ENCODE assay signal across 13 mouse cellular contexts in genomic region chr6:137764572-137765210, GRCm38 (mm10). TPM values are rescaled to one million over a fixed set of nuclear protein-coding genes. Genes with fewer than 3 reads are reported as not detected.
DNase-seq lines count a peak whose midpoint lies in the region; ATAC-seq lines count a peak whose summit lies in the region.
"Had no signal": no experiment of that assay in that cellular context is flagged by ENCODE, and none has a peak within 500 bp of the region (broad histone marks: within the 10 kb centered on the region; RNA-seq: fewer than 3 reads in every experiment).

No protein-coding gene starts in this region.

- H3K27ac ChIP-seq in kidney, embryonic 15.5 days, result peak overlapping the region; percentile 18; the same call in 1 of the 2 replicates
- H3K27ac ChIP-seq in embryonic facial prominence, embryonic 10.5 days (replicated peaks), result 0 out of 2 replicates have a peak overlapping the region, but pooled peaks have one; percentile 10
- H3K27ac ChIP-seq: left cerebral cortex, adult 2 months had no signal

- no peak for DNase-seq in kidney, adult 8-10 months
- DNase-seq in ZHBTc4 (ENCODE audit: low read depth, low spot score), result peak; percentile 43
- DNase-seq in embryonic facial prominence, embryonic 10.5 days (ENCODE audit: low spot score), result no peak
- peak; percentile 15 for DNase-seq in mesoderm, embryonic 11.5 days (ENCODE audit: low read depth, low spot score)
- DNase-seq in frontal cortex, postnatal 14 days (ENCODE audit: low spot score in 2 of 2), result no peak
- DNase-seq: cerebellum, postnatal 14 days; liver, postnatal 0 days; thymus, postnatal 14 days had no signal

- no peak overlapping the region for H3K9ac ChIP-seq in kidney, embryonic 15.5 days
- H3K9ac ChIP-seq: liver, postnatal 0 days had no signal

- WGBS in kidney, embryonic 15.5 days, result 40% methylated on average over 3 of the region's 3 CpGs
- 38% methylated on average over 3 of the region's 3 CpGs for WGBS in embryonic facial prominence, embryonic 10.5 days

- peak; percentile 59 for ATAC-seq in kidney, embryonic 15.5 days (replicated peaks; ENCODE audit: low FRiP score)
- ATAC-seq in megakaryocyte progenitor cell, adult 5-6 weeks (replicated peaks; ENCODE audit: poor library complexity), result no peak
- ATAC-seq: hindbrain, embryonic 16.5 days; liver, postnatal 0 days; Patski had no signal

- H3K27me3 ChIP-seq in kidney, embryonic 15.5 days, result no peaks in the 10 kb centered on the region
- no peaks in the 10 kb centered on the region for H3K27me3 ChIP-seq in embryonic facial prominence, embryonic 10.5 days (replicated peaks; ENCODE audit: low read depth, poor library complexity, severe bottlenecking)
- H3K27me3 ChIP-seq: Patski had no signal

- no peaks in the 10 kb centered on the region for H3K9me3 ChIP-seq in kidney, embryonic 15.5 days (replicated peaks)
- no peaks in the 10 kb centered on the region for H3K9me3 ChIP-seq in embryonic facial prominence, embryonic 10.5 days

- no peak overlapping the region for H3K4me3 ChIP-seq in kidney, embryonic 15.5 days (replicated peaks)
- no peak overlapping the region for H3K4me3 ChIP-seq in embryonic facial prominence, embryonic 10.5 days
- H3K4me3 ChIP-seq: left cerebral cortex, adult 2 months had no signal

- no peak overlapping the region for H3K4me2 ChIP-seq in kidney, embryonic 15.5 days

- H3K36me3 ChIP-seq in kidney, embryonic 15.5 days, result no peaks in the 10 kb centered on the region
- no peaks in the 10 kb centered on the region for H3K36me3 ChIP-seq in embryonic facial prominence, embryonic 10.5 days (replicated peaks)

- peaks cover 15% of the 10 kb centered on the region for H3K4me1 ChIP-seq in kidney, embryonic 15.5 days
- peaks cover 23% of the 10 kb centered on the region for H3K4me1 ChIP-seq in embryonic facial prominence, embryonic 10.5 days

RNA-seq across cellular contexts. Expression of gene Dera, which starts 10.3 kb away (rescaled TPM):
- 66.3 and 70.0 TPM in 2 replicates for polyA plus RNA-seq in kidney, embryonic 15.5 days (2015; fragmentation: Nextera tagmentation; extraction: Ambion mirVana)
- polyA plus RNA-seq in embryonic facial prominence, embryonic 10.5 days (2016; fragmentation: Nextera tagmentation; extraction: Ambion mirVana), result 72.3 and 80.2 TPM in 2 replicates
- 55.1 and 55.4 TPM in 2 replicates for total RNA-seq in megakaryocyte progenitor cell, adult 5-6 weeks (2015)
- total RNA-seq in megakaryocyte progenitor cell, adult 5-6 weeks (2017), result 58.5 and 71.7 TPM in 2 replicates

RNA-seq across cellular contexts. Expression of gene Strap, which starts 29.8 kb away (rescaled TPM):
- 165 and 174 TPM in 2 replicates for polyA plus RNA-seq in kidney, embryonic 15.5 days (2015; fragmentation: Nextera tagmentation; extraction: Ambion mirVana)
- polyA plus RNA-seq in embryonic facial prominence, embryonic 10.5 days (2016; fragmentation: Nextera tagmentation; extraction: Ambion mirVana), result 221 and 223 TPM in 2 replicates
- 191 and 204 TPM in 2 replicates for total RNA-seq in megakaryocyte progenitor cell, adult 5-6 weeks (2015)
- 168 and 172 TPM in 2 replicates for total RNA-seq in megakaryocyte progenitor cell, adult 5-6 weeks (2017)

Comparison
In these comparisons a context has a peak if more than half of its experiments do, and no peak if none do; other contexts are left out.
1. DNase-seq: peak in ZHBTc4 (single experiment) and mesoderm, embryonic 11.5 days (single experiment); none in kidney, adult 8-10 months (0 of 2), embryonic facial prominence, embryonic 10.5 days (single experiment) and frontal cortex, postnatal 14 days (0 of 2).